Mouse (Mus musculus) liver (tissue): Measurements from ENCODE around the gene Sppl2a.
"Not testable (repeated sequence)": the region's sequence is repeated elsewhere in the genome, so short reads cannot be mapped to it uniquely, and the experiment has no call there.

Source experiments
- DNase-seq: peaks from one replicate; pipeline ENCODE4 v3.0.0-alpha.2; 2020; ENCODE audit warnings: mixed read lengths

Sppl2a gene

DNA sequence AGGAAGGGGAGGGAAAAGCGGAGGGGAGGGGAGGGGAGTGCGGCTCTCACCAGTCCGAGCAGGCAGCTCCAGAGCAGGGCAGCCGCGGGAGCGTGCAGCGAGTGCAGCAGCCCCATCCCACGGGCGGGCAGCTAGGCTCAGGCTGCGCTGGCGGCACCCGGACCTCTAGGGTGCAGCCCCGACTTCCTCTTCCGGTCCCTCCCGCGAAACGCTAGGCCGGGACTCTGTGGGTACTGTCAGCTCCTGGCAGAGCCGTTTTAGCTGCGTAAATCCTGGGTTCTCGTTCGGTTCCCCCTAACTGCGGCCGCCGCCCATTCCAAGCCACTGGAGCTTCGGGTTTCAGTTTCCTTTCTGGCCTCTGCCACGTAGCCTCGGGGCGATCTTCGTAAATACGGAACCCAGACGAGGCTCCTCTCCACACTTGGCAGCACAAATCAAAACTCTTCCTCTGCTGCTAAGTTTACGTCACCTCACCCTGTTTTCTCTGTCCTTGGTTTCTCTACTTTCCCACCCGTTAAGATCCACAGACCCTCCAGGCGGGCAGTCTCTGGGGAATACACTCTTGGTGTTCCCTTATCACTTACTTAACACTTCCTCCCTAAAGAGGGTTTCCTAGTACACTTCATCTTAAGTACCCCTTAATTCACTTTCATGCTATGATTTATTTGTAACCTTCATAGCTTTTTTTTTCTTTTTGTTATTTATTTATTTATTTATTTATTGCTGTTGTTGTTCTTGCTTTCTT lies at the start of gene Sppl2a:
TSS of gene Sppl2a (minus strand) at position 339 of the 745 bp plus-strand sequence.
- DNase-seq = peak; percentile 90

DNA sequence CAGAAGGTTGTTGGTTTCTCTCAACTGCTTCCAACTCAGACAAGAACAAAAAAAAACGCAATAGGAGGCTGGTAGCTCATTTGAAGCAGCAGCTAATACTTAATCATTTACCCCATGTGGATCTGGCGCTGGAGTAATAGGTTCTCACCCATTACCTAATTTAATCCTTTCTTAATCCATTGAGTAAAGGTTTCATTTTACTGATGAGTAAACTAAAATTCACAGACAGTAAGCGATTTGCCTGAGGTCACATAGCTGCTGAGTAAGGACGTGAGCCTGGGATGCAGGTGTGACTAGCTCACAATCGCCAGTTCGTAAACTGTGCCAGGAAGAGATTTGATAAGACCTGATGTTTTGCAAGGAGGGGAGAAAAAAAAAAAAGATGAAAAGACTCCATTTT lies 44.4 kb upstream of the Sppl2a start:
- no peak for DNase-seq

DNA sequence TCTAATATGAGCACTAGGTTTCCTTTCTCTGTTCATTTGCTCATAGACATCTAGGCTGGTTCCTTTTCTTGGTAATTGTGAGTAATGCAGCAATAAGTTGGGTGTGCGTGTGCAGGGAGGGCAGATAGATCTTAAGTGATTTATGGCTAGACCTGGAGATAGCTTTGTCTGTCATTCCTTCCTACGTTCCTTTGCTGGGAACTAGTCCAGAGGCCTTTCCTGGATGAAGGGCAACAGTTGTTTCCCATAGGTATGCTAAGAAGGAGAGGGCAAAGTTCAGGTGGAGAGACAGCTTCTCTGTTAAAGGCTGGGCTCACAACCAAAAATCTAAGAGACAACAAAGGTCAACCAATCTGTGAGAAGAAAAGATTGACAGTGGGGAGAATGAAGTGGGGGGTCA lies 28.7 kb upstream of the Sppl2a start:
- DNase-seq = no peak

DNA sequence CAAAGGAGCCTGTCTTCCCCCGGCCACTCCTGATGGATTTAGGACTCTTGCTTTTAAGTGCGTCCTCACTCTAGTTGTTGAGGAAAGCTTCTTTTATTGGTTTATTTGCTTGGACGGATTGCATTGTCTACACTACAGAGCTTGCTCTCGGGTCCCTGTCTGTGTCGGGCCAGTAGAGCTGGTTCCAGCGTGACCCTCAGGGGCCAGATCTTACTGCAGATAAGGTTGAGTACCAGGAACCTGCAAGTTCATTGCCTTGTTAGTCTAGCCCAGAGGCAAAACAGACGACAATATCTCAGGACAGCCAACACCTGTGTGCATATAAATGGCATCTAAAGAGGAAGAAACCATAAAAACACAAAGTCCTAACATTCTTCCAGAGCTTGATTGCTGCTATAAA lies 22.6 kb upstream of the Sppl2a start:
- DNase-seq = no peak

DNA sequence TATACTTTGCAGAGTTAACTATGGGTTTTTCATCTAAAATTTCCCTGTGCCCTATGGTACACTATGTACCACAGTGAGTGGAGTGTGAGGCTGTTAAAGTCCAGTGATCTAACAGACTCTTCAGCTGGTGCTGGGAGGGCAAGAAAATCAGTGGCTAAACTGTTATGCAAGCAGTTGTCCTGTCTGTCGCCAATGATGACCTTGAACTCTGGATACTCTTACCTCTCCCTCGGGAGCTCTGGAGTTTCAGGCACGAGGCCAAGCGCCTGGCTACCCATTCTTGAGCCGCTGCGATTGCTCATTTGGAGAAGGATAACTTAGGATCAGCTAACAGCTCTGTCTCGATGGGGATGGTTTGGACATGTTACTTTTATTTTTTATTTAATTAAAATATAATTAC lies 18.1 kb upstream of the Sppl2a start:
- no peak for DNase-seq

DNA sequence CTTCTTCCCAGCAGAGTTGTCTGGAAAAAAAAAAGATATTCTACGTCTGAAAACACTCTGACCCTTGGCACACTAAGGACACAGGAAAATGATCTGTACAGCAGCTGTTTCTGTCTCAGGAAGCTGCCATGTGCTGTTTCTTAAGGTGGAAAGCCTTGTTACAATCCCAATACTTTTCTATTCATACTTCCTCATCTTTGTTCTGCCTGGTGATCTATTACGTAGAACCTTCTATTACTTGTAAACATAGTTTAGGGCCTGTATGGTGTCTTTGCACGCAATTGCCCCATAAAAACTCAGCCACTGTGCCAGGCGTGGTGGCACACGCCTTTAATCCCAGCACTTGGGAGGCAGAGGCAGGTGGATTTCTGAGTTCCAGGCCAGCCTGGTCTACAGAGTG lies 17.4 kb upstream of the Sppl2a start:
- no peak for DNase-seq

DNA sequence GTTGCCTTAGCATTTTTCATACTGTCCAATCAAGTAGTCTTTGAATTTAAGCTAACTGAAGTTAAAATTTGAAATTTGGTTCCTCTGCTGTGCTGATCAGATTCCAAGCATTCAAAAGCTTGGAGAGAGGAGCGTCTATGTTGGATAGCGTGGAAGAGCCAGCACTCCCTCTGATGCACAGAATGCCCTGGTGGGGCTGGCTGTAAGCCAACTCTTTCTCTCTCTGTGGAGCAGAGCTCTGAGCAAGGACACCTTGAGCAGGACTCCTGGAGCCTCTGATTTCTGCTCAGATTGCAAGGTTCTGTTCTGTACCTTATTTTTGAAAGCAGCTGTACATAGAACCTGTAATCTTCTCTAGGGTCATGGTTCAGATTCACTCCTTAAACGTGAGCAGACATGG lies 16.8 kb upstream of the Sppl2a start:
- no peak for DNase-seq

DNA sequence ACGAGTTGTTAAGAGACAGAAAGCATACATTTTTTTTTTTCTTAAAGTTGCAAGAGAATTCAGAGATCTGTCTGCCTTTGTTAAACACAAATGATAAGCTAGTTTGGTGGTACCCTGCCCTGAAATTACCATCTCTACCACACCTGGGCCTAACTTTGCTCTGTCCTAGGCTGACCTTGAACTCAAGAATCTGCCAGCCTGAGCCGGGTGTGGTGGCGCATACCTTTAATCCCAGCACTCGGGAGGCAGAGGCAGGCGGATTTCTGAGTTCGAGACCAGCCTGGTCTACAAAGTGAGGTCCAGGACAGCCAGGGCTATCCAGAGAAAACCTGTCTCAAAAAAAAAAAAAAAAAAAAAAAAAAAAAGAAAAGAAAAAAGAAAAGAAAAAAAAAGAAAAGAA lies 16.3 kb upstream of the Sppl2a start:
- not testable (repeated sequence) for DNase-seq

DNA sequence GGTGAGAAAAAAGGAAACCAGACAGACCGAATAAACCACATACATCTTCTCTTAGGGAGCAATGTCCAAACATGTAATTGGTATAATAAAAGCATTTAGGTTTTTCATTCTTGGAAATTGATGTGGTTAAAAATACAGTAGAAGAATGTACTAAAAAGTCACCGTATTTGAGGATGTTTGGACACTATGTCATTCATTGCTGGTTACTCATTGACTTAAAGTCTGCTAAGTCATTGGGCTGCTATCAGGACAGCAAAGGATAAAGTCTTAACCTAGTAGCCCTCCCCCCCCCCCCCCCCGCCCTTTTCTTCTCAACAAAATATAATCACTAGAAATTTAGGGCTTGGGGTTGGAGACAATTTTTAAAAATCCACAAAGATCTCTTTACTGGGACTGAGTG lies 15.2 kb upstream of the Sppl2a start:
- DNase-seq = no peak

DNA sequence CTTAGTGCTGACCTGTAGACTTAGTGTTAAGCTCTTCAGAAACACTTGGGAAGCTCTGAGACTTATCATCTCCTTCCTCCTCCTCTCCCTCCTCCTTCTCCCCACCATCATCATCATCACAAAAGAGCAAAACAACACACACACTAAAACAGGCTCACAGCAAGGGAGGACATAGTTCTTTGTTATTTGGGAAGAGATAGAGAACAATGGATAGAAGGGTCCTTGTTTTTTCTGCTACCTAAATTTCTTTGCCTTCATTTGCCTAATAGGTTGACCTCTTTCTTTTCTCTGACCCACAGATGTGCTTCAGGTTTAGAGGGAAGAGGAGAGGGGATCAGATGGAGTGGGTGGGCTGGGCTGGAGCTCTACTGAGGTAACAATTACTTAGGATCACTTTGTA lies 14.6 kb upstream of the Sppl2a start:
- DNase-seq = no peak

DNA sequence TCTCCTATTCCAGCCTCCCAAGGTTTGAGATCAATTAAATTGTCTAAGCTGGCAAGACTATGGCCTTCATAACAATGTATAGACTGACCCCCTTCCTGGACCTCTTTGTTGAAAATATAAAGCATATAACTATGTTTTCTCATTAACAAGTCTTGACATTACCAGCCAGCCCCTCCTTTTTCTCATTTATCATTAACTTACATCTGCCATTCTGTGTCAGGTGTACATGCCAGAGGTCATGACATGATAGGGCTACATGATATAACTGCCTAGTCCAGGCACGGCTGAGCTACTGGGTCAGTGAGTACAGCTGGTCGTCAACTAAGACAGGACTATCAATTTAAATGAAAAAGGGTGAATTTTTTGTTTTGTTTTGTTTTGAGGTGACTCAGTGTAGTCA lies 10.2 kb upstream of the Sppl2a start:
- DNase-seq = no peak

DNA sequence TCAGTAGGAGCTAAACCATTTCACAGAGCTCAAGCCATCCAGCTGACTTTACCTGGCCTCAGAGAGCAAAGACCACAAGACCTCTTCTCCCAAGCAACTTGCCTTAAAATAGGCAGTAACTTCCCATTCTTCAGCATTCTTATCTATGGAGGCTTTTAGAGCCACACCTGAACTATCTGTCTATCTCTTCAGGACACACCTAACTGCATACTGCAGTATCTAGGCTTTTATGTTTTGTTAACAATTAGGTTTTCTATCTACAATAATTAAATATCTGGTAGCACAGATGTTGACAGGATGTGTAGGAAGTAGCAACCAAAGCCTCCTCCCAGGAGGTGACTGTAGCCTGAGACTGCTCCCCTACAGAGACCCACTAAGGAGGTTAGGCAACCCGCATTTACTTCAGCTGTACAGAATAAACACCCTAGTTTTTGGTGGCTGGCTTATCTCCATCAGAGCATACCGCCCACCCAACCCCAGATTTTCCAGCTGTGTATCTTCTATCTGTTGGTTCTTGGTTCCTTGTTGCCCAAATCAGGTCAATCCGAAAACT lies 7.4 kb upstream of the Sppl2a start:
- no peak for DNase-seq

DNA sequence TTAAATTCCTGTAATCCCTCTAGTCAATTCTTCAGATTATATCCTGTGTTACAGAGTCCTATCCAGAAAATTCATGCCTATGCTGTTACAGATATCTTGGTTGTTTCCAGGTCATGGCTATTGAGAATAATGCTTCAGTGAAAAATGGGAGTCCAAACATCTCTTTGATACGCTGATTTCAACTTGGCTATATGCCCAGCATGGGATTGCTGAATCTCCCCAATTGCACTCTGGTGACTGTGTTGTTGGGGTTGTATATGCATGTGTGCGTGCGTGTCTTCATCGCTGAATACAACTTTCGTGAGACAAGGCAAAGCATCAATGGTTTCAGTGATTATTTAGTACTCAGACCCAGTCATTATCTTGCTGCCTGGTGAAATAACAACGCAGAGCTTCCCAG lies 5.0 kb upstream of the Sppl2a start:
- no peak for DNase-seq

DNA sequence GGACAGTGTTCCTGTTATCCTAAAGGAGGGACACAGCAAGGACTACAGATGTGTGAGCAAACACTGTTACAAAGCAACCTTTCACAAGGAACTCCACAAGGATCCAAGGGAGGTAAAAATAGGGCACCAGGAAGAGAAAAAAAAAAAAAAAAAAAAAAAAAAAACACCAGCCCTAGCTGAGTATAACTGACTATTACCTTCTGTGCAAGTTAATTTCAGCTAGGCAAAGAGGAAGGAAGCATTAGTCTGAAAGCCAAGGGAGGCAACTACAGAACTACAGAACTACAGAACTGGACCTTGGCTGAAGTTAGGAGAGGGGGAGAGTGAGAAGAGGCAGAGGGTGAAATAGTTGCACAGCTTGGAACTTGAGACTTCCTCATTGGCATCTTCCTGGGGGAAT lies 886 bp upstream of the Sppl2a start:
- no peak for DNase-seq

DNA sequence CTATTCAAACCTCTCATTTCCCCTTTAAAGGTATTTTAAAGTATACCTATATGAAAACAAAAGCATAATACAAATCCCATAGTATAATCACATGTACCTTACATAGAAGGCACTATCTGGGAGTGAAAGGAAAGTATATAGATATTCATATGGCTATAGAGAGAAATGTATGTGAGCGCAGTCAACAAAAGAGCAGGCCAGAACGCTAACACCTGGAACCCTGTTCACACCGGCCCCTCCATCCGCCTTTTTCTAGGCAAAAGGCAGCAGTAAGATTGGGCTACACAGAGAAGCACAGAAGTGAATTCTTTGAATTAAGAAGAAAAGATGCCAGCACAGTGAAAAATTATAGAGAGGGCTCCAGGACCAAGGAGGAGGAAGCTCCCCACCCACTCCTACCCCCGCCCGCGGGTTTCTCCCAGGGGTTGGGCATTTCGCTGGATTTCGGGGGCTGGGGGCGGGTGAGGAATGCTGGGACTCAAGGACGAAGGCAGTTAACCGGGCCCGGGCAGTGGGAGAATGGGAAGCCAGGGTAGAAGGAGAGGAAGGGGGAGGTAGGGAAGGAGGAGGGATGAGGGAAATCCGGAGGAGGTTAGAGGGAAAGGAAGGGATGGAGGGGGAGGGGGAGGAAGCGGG lies 656 bp downstream of the Sppl2a start:
- DNase-seq = no peak

DNA sequence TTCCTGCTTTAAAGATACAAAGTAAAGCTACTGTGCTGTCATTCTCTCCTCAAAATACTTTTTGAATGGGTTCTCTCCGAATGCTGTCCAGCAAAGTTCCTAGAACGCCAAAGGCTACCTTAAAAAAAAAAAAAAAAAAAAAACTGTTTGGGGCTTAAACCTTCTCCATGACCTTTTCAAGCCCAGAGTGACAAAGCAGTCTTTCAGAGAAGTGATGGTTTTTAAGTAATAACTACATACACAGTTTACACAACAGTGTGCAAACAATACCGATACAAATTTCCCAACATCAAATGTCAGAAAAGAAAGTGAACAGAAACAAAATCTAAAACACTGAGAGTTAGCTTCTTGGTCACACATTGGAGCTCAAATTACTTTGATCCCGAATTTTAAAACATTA lies 1.3 kb downstream of the Sppl2a start:
- DNase-seq = no peak

DNA sequence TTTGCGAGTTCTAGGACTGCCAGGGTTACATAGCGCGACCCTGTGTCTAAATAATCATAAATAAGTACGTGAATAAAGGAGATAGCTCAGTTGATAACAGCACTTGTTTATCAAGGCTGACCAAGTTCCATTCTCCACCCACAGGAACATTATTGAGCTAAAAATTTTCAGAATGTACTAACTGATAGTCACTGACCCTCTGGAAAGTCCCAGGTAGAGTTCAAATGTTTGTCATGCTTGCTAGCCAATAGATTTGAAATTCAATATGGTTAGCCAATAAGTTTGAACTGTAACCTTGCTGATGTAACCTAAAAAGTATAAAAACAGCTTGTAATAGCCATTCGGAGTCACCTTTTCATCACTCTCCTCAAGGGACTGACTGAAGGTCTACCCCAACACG lies 4.4 kb downstream of the Sppl2a start:
- DNase-seq = no peak

DNA sequence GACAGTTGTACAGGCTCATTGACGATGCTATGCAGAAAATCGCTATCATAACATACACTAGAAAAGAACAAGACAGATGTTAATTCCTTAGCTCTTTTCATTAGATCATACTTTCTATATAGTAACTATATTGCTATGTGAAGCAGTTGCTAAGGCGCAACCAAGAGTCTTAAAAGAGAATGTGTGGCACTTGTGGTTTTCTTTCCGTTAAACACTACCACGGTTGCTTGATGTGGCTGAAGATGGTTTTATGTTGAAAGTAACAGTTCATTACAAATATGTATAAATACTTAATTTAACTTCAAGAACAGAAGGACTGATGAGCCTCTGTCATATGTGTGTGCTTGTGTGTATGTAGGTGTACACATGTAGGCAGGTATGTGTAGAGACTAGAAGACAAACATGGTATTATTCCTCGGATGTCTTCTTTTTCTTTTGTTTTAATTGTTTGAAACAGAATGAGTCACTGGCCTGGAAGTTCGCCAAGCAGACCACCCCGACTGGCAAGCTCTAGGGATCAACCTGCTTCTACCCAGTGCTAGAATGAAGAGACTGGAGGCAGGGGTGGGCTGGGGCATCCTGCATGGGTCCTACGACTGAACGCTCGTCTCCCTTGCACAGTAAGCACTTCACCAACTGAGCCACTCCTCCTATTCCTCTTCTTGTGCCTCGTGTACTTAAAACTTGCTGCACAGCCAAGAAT lies 12.5 kb downstream of the Sppl2a start:
- no peak for DNase-seq

DNA sequence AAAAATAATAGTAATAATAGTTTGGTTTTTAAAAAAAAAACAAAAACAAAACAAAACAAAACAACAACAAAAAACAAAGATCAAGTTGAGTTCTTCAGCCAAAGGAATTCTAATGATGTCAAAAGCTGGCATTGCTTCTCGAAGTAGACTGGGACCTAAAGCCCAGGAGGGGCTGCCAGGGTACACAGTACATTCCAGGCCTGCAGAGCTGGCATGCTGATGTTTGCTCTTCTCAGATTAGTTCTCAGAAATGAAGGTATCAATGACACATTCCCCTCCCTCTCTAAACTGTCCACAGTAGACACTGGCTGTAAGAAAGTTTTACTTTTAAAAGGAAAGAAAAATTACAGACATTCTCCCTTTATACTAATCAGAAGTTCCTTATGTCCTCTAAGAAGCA lies 16.8 kb downstream of the Sppl2a start:
- DNase-seq = no peak

DNA sequence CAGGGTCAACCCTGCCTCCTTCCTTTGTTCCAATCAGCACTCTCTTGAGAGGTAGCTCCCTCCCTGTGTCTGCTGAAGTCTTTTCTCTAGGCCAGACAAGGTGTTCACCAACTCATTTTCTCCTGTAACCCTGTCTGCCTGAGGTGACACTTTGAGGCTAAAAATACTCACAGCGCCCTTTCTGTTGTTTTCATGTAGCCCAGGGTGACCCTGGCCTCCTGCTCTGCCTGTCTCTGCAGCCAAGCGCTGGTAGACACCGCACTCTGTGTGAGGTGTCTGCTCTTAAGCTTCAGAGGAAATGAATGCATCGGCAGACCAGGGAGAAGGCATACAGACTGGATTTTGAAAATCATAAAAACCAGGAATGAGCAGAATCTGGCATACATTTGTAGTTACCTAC lies 18.9 kb downstream of the Sppl2a start:
- no peak for DNase-seq

DNA sequence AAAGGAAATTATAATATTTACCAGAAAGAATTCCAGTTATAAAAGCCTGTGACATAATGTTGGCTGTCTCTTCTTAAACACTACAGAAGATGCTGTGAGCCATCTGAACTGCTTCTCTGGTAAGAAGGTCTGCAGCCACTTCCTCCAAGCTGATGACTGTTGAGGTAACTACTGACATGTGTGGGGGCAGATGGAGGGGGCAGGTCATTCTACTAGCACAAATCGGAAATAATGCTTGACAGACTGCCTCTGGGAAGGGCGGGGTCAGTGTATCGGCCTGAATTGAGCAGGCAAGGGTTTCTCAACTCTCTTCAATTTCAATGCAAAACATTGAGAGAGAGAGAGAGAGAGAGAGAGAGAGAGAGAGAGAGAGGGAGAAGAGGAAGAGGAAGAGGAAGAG lies 28.9 kb downstream of the Sppl2a start:
- DNase-seq = no peak

DNA sequence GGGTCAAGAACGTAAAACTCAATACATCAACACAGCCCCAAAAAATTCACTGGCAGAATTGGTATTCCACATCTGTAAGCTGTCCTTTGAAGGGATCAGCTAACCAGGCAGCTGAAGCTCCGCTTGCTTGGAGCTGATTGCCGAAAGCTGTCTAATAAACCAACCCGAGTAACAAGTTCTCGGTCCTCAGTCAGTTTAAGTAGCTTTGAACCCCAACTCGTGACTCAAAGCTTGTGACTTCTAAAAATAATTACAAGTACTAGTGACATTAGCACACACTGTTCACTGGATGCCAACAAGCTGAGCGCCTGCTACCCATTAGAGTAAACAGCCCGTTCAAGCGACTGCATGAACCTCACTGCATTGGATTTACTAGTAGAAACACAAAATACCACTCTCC lies 35.5 kb downstream of the Sppl2a start:
- no peak for DNase-seq

DNA sequence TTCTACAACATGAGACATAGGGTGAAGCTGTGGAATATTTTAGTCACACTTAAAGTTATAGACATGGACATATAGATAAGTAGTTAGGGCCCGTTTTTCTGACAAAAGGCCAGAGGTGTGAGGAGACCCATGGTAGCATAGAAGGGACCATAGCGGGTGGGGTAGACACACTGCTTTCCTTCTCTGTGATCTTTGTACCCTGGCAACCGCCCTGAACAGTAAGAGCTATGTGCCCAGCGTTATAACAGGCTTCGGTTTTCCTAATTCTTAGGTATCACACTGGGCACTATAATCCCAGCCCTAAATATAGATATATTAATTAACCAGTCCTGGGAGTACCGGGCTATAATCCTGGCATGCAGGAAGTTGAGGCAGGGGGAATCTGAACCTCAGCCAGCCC lies 36.1 kb downstream of the Sppl2a start:
- DNase-seq = no peak

DNA sequence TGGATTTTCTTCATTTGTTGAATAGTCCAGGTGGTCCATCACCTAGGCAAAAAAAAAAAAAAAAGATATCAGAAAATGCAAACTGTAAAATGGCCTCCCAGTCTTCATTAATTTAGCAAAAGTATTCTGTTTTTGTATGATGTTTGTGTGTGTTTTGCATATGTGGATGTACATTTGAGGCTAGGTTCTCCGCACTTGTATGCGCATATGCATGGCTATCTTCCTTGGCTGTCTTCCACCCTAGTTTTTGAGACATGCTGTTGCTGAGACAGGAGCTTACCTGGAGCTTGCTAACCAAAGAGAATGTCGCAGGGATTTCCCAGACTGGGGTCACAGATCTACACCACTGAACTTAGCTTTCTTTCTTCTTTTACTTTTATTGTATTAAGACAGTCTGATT lies 38.8 kb downstream of the Sppl2a start:
- DNase-seq = no peak
